Mouse (Mus musculus): ENCODE measurements around the gene Gale. TPM values are rescaled to one million over a fixed set of nuclear protein-coding genes. Genes with fewer than 3 reads are reported as not detected.
"Not testable (repeated sequence)": the region's sequence is repeated elsewhere in the genome, so short reads cannot be mapped to it uniquely, and the experiment has no call there.

Gene Gale
- total RNA-seq, 1 experiment, result 33.0 TPM

DNA sequence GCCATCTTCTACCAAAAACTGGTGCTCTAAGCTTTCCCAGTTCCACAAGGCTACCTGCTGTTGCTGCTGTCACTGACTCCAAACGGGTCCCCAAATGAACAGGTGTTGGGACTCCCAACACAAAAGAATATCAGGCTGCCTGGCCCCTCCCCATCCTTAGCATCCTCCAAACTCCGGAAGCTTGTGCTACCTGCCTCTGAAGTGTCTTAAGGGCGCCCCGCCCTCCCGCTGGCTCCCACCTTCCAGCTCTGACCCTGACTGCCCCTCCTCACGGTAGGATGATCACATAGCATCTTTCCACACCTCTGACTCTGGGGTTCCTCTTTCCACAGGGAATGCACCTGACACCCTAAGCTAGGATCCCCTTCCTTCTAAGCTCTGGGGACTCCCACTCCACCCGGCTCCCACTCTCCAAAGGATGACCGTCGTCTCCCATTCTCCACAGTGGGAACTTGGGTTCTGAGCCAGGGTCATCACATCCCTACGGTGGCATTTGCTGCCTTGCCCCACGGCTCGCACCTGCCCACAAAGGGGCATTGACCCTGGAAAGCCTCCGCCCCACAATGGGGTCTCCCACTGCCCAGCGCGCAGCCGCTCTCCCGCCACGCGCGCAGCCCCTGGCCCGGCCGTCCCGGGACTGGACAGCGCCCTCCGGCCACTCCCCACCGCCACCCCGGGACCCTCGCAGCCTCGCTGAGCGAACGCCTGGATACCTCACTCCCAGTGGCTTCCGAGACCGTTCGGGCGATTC, 8.5 kb downstream of the Gale start:
- Histone ChIP-seq H3K27ac (ENCODE audit: insufficient read depth, low read depth, low read length, poor library complexity, severe bottlenecking) (no peak overlapping the region), H3K9me3 (ENCODE audit: control insufficient read depth, insufficient read depth, low read depth, low read length) (no peaks in the 10 kb centered on the region), H3K9ac (ENCODE audit: insufficient read depth, low read depth, low read length, poor library complexity, severe bottlenecking) (peak overlapping the region; percentile 85), H3K4me3 (ENCODE audit: insufficient read depth in 1 of 2, low read depth in 1 of 2, low read length in 2 of 2, poor library complexity in 1 of 2, severe bottlenecking in 1 of 2) (peak overlapping the region; percentile 89 to 93), H3K4me1 (ENCODE audit: control insufficient read depth in 2 of 2, insufficient read depth in 2 of 2, low read length in 2 of 2, poor library complexity in 1 of 2) (peaks cover 3 to 7% of the 10 kb centered on the region in 2 experiments; a peak in 1 of 4 replicates), H3K36me3 (ENCODE audit: control insufficient read depth, insufficient read depth, low read length, poor library complexity, severe bottlenecking) (peaks cover 40% of the 10 kb centered on the region)
- no peak for DNase-seq (ENCODE audit: low read depth, low spot score)
- in situ Hi-C loops (cut with MboI; ENCODE audit: low sequenced_read_pairs in 2 of 2, unreplicated experiment in 2 of 2), result no loop called here
- TF ChIP-seq ZNF384 (IDR thresholded peaks at IDR 0.05; ENCODE audit: low read depth, low read length), result no peak
- TF ChIP-seq CHD2 (IDR thresholded peaks at IDR 0.05; ENCODE audit: low read depth, low read length), result no peak
- no peak for TF ChIP-seq MAFK (IDR thresholded peaks at IDR 0.05; ENCODE audit: insufficient read depth, low read depth, low read length)
- TF ChIP-seq ZC3H11A (IDR thresholded peaks at IDR 0.05; ENCODE audit: borderline replicate concordance, low read depth, low read length), result no peak
- no peak for TF ChIP-seq HCFC1 (IDR thresholded peaks at IDR 0.05; ENCODE audit: borderline replicate concordance, insufficient read depth, low read length)

DNA sequence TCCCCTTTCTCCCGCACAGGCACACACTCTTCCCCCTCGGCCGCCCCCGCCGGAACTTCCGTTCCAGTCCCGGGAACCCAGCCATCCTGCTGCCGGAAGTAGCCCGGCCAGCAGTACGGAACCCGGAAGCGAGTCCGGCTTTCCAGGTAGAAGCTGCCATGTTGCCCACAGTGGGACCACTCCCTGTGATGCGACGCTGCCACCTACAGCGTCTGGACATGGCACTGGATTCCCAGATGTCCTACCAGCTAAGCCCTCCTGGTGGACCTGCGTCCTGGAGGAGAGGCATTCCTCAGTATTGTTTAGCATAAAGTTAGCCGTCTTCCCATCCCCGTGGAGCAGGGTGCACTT, 9.0 kb downstream of the Gale start, which contains the start of gene Lypla2:
TSS of gene Lypla2 (minus strand) at position 71 of the 351 bp plus-strand sequence.
- Histone ChIP-seq H3K27ac (ENCODE audit: insufficient read depth, low read depth, low read length, poor library complexity, severe bottlenecking) (no peak within 1 kb of the TSS), H3K9me3 (ENCODE audit: control insufficient read depth, insufficient read depth, low read depth, low read length) (no peaks in the 10 kb centered on the region)
- TF ChIP-seq MAFK (IDR thresholded peaks at IDR 0.05; ENCODE audit: insufficient read depth, low read depth, low read length), result no peak
- no peak for TF ChIP-seq HCFC1 (IDR thresholded peaks at IDR 0.05; ENCODE audit: borderline replicate concordance, insufficient read depth, low read length)
- TF ChIP-seq ZNF384 (IDR thresholded peaks at IDR 0.05; ENCODE audit: low read depth, low read length), result no peak
- TF ChIP-seq ZC3H11A (IDR thresholded peaks at IDR 0.05; ENCODE audit: borderline replicate concordance, low read depth, low read length), result no peak
- TF ChIP-seq CHD2 (IDR thresholded peaks at IDR 0.05; ENCODE audit: low read depth, low read length), result no peak

DNA sequence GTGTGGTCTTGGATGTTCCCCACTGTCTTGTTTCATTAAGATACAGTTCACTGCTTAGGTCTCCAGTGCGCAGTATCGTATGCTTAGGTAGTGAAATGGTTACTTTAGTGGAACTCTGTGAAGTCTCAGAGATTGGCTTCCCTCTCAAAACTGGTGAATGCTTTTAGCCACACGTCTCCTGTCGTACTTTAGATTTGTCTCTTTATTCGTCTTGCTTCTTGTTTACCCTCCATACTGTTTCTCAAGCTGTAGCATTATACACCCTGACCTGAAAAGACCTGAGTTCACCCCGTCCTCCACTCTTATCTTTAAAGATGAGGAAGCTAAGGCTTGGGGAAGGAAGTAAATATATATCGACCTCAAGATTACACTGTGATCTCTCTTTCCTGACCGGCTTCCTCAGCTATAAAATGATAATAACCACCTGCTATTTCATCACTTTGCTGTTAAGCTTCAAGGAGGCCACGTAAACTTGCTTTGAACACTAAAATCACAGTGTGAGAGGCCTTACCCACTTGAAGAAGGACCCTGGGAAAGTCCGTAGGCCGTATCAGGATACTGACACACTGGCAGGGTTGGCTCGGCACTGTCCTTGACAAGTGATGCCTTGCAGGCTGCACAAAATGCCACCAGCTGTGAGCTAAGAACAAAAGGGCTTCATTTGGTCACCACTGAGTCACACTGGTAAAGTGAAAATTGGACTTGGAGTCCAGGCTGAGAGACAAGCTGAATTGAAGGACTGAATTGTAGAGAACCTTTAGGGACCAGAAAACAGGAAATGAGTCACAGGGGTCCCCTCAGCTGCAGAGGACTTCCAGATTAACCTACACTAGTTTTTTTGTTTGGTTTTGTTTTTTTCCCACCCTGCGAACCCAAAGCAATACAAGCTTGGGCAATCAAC, 9.6 kb downstream of the Gale start:
- peaks cover 34% of the 10 kb centered on the region for H3K36me3 ChIP-seq (ENCODE audit: control insufficient read depth, insufficient read depth, low read length, poor library complexity, severe bottlenecking)
- DNase-seq (ENCODE audit: low read depth, low spot score), result no peak
- H3K4me3 ChIP-seq (ENCODE audit: insufficient read depth in 1 of 2, low read depth in 1 of 2, low read length in 2 of 2, poor library complexity in 1 of 2, severe bottlenecking in 1 of 2), result peak overlapping the region; percentile 89 to 93
- no peak for TF ChIP-seq ZNF384 (IDR thresholded peaks at IDR 0.05; ENCODE audit: low read depth, low read length)
- TF ChIP-seq CHD2 (IDR thresholded peaks at IDR 0.05; ENCODE audit: low read depth, low read length), result no peak
- TF ChIP-seq MAFK (IDR thresholded peaks at IDR 0.05; ENCODE audit: insufficient read depth, low read depth, low read length), result no peak
- TF ChIP-seq HCFC1 (IDR thresholded peaks at IDR 0.05; ENCODE audit: borderline replicate concordance, insufficient read depth, low read length), result no peak
- no peak overlapping the region for H3K27ac ChIP-seq (ENCODE audit: insufficient read depth, low read depth, low read length, poor library complexity, severe bottlenecking)
- in situ Hi-C loops (cut with MboI; ENCODE audit: low sequenced_read_pairs in 2 of 2, unreplicated experiment in 2 of 2), result no loop called here
- no peaks in the 10 kb centered on the region for H3K9me3 ChIP-seq (ENCODE audit: control insufficient read depth, insufficient read depth, low read depth, low read length)
- H3K4me1 ChIP-seq (ENCODE audit: control insufficient read depth in 2 of 2, insufficient read depth in 2 of 2, low read length in 2 of 2, poor library complexity in 1 of 2), result peaks cover 3 to 7% of the 10 kb centered on the region in 2 experiments; a peak in 1 of 4 replicates
- peak overlapping the region; percentile 85; the same call in 1 of the 2 replicates for H3K9ac ChIP-seq (ENCODE audit: insufficient read depth, low read depth, low read length, poor library complexity, severe bottlenecking)

More for the DNA sequence above, 9.0 kb downstream of the Gale start, which contains the start of gene Lypla2:
- H3K9ac ChIP-seq (ENCODE audit: insufficient read depth, low read depth, low read length, poor library complexity, severe bottlenecking), result peak within 1 kb of the TSS; percentile 85
- H3K4me3 ChIP-seq (ENCODE audit: insufficient read depth in 1 of 2, low read depth in 1 of 2, low read length in 2 of 2, poor library complexity in 1 of 2, severe bottlenecking in 1 of 2), result peak within 1 kb of the TSS; percentile 89 to 93
- H3K4me1 ChIP-seq (ENCODE audit: control insufficient read depth in 2 of 2, insufficient read depth in 2 of 2, low read length in 2 of 2, poor library complexity in 1 of 2), result peaks cover 3 to 7% of the 10 kb centered on the region in 2 experiments; a peak in 1 of 4 replicates
- in situ Hi-C loops (cut with MboI; ENCODE audit: low sequenced_read_pairs in 2 of 2, unreplicated experiment in 2 of 2), result no loop called here
- H3K36me3 ChIP-seq (ENCODE audit: control insufficient read depth, insufficient read depth, low read length, poor library complexity, severe bottlenecking), result peaks cover 39% of the 10 kb centered on the region
- DNase-seq (ENCODE audit: low read depth, low spot score), result peak; percentile 19

DNA sequence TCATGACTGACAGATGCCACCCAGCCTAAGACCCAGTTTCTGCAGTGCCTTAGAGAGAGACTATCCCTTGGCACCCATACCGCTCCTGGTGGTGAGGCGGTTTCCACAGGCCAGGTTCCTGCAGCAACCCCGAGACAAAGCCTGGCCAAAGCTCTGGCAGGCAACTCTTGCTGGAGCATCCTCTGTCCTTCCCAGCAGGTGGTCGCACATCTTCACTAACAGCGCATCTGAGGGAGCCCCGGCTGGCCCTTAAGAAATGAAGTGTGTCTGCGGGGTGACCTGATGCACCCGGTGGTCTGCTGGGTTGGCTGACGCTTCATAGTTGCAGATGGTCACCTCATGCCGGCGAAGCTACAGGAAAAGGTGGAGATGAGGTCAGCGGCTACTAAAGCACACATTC, 12.6 kb downstream of the Gale start:
- no peak for DNase-seq (ENCODE audit: low read depth, low spot score)
- H3K27ac ChIP-seq (ENCODE audit: insufficient read depth, low read depth, low read length, poor library complexity, severe bottlenecking), result no peak overlapping the region
- H3K4me3 ChIP-seq (ENCODE audit: insufficient read depth in 1 of 2, low read depth in 1 of 2, low read length in 2 of 2, poor library complexity in 1 of 2, severe bottlenecking in 1 of 2), result no peak overlapping the region
- peaks cover 26% of the 10 kb centered on the region; the same call in 1 of the 2 replicates for H3K36me3 ChIP-seq (ENCODE audit: control insufficient read depth, insufficient read depth, low read length, poor library complexity, severe bottlenecking)
- TF ChIP-seq CHD2 (IDR thresholded peaks at IDR 0.05; ENCODE audit: low read depth, low read length) (no peak), MAFK (IDR thresholded peaks at IDR 0.05; ENCODE audit: insufficient read depth, low read depth, low read length) (no peak), HCFC1 (IDR thresholded peaks at IDR 0.05; ENCODE audit: borderline replicate concordance, insufficient read depth, low read length) (no peak), ZC3H11A (IDR thresholded peaks at IDR 0.05; ENCODE audit: borderline replicate concordance, low read depth, low read length) (no peak), ZNF384 (IDR thresholded peaks at IDR 0.05; ENCODE audit: low read depth, low read length) (no peak)
- peaks cover 3 to 5% of the 10 kb centered on the region in 2 experiments; a peak in 1 of 4 replicates for H3K4me1 ChIP-seq (ENCODE audit: control insufficient read depth in 2 of 2, insufficient read depth in 2 of 2, low read length in 2 of 2, poor library complexity in 1 of 2)
- no peak overlapping the region for H3K9ac ChIP-seq (ENCODE audit: insufficient read depth, low read depth, low read length, poor library complexity, severe bottlenecking)
- in situ Hi-C loops (cut with MboI; ENCODE audit: low sequenced_read_pairs in 2 of 2, unreplicated experiment in 2 of 2), result no loop called here
- H3K9me3 ChIP-seq (ENCODE audit: control insufficient read depth, insufficient read depth, low read depth, low read length), result no peaks in the 10 kb centered on the region

DNA sequence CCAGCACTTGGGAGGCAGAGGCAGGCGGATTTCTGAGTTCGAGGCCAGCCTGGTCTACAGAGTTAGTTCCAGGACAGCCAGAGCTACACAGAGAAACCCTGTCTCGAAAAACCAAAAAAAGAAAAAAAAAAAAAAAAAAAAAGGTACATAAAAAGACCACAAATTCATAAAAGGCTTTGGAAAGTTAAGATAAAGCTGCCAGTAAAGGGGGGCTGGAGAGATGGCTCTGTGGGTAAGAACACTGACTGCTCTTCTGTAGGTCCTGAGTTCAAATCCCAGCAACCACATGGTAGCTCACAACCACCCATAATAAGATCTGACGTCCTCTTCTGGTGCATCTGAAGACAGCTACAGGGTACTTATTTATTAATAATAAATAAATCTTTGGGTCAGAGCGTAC, 16.7 kb downstream of the Gale start:
- DNase-seq (ENCODE audit: low read depth, low spot score); H3K27ac ChIP-seq (ENCODE audit: insufficient read depth, low read depth, low read length, poor library complexity, severe bottlenecking); H3K4me1 ChIP-seq (ENCODE audit: control insufficient read depth in 2 of 2, insufficient read depth in 2 of 2, low read length in 2 of 2, poor library complexity in 1 of 2); H3K4me3 ChIP-seq (ENCODE audit: insufficient read depth in 1 of 2, low read depth in 1 of 2, low read length in 2 of 2, poor library complexity in 1 of 2, severe bottlenecking in 1 of 2); in situ Hi-C loops (cut with MboI; ENCODE audit: low sequenced_read_pairs in 2 of 2, unreplicated experiment in 2 of 2); H3K9me3 ChIP-seq (ENCODE audit: control insufficient read depth, insufficient read depth, low read depth, low read length); H3K9ac ChIP-seq (ENCODE audit: insufficient read depth, low read depth, low read length, poor library complexity, severe bottlenecking): not testable (repeated sequence)
- peaks cover 32% of the 10 kb centered on the region for H3K36me3 ChIP-seq (ENCODE audit: control insufficient read depth, insufficient read depth, low read length, poor library complexity, severe bottlenecking)

Data from ES-E14 (cell line).